Mouse (Mus musculus): Measurements from ENCODE around the gene Srbd1. TPM values are rescaled to one million over a fixed set of nuclear protein-coding genes. Genes with fewer than 3 reads are reported as not detected.

The Srbd1 gene
- total and polyA plus RNA-seq, 2 experiments from 2014 or later: 7.4 to 12.1 TPM

DNA sequence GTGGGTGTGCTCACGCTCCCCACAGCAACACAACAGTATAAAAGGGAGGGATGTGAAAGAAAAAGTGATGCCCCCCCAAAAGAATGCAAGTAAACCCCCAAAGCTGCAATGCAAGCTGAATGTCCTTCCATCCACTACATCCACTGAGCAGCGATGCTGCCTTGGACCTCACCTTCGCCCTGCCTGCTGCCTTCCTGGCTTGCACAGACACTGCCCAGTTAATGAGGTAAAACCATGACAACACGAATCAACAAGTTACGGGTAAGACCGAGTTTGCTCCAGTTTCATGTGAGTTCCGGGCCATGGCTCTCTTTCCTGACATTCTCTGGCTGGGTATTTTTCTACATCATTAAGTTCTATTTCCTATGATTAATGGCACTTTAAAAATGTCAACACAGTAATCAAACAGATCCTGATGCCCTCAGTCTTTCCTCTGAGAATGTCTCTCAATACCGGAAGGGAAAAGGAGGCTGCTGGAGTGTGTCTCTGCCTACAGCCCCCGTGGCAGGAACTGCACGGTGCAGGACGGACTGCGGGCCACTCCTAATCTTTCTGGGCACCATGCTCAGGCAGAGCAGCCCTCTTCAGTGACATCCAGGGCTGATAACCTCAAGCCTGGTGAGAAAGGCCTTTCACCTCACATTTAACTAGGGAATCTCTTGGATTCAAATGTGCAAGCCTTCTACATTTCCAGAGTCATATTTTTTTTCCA, 155.8 kb downstream of the Srbd1 start:
- WGBS: 85% methylated on average over 12 of the region's 12 CpGs
- no peak for ATAC-seq

DNA sequence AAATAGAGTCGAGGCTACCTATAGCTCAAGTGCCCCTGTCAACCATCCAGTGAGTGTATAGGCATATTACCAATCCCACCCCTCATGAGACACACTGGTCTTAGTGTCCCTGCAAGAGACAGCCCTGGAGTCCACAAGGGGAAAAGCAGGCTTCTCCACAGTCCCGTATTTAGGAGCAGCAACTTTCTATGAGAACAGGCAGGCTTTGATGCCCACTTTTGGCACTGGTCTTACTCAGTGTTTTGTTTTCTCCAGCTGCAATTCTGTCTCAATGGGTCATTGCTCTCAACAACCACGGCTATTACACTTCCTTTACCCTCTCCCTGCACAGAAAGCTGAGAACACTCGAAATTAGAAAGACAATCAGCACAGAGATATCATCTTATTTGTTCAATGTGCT, 157.4 kb downstream of the Srbd1 start:
- H3K36me3 ChIP-seq (ENCODE audit: insufficient read depth, low read length): no peaks in the 10 kb centered on the region
- ATAC-seq (no peak), DNase-seq (ENCODE audit: low spot score) (peak; percentile 7)
- 65% methylated on average over 4 of the region's 4 CpGs for WGBS
- no peaks in the 10 kb centered on the region for H3K9me3 ChIP-seq (ENCODE audit: low read length)
- no peak overlapping the region for H3K4me2 ChIP-seq (ENCODE audit: low read depth, low read length)
- H3K27me3 ChIP-seq (ENCODE audit: insufficient read depth, low read length): no peaks in the 10 kb centered on the region
- H3K27ac ChIP-seq: no peak overlapping the region
- H3K4me3 ChIP-seq (ENCODE audit: low read length): no peak overlapping the region
- no peak overlapping the region for H3K9ac ChIP-seq (replicated peaks; ENCODE audit: low read length)
- H3K4me1 ChIP-seq (ENCODE audit: insufficient read depth, low read length): no peaks in the 10 kb centered on the region
- TF ChIP-seq CTCF (IDR thresholded peaks at IDR 0.05; ENCODE audit: low read depth): no peak

More for the DNA sequence above, 155.8 kb downstream of the Srbd1 start:
- Histone ChIP-seq H3K4me1 (ENCODE audit: insufficient read depth, low read length) (no peaks in the 10 kb centered on the region), H3K36me3 (ENCODE audit: insufficient read depth, low read length) (no peaks in the 10 kb centered on the region), H3K27me3 (ENCODE audit: insufficient read depth, low read length) (no peaks in the 10 kb centered on the region), H3K4me2 (ENCODE audit: low read depth, low read length) (no peak overlapping the region), H3K9me3 (ENCODE audit: low read length) (no peaks in the 10 kb centered on the region), H3K4me3 (ENCODE audit: low read length) (no peak overlapping the region), H3K9ac (replicated peaks; ENCODE audit: low read length) (no peak overlapping the region), H3K27ac (no peak overlapping the region)
- DNase-seq (ENCODE audit: low spot score): no peak
- TF ChIP-seq CTCF (IDR thresholded peaks at IDR 0.05; ENCODE audit: low read depth): no peak

DNA sequence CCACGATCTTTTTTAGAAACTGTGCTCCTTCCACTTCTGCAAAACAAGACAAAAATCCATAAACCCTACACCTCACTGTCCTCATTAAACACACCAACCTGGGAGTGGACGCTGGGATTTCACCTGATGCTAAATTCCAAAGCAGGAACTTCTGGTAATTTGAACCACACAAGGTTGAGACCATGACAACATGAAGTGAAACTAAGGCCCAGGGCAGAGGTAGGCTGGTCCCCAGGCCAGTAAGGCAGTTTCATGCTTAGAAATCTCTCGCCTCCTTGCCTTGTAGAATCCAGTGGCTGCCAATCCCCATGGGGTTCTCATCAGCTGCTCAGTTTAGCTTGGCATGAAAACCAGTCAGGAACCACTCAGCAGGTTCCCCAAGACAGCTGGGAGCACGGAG, 158.4 kb downstream of the Srbd1 start:
- Histone ChIP-seq H3K36me3 (ENCODE audit: insufficient read depth, low read length) (no peaks in the 10 kb centered on the region), H3K4me1 (ENCODE audit: insufficient read depth, low read length) (no peaks in the 10 kb centered on the region), H3K27ac (no peak overlapping the region), H3K27me3 (ENCODE audit: insufficient read depth, low read length) (no peaks in the 10 kb centered on the region), H3K9ac (replicated peaks; ENCODE audit: low read length) (no peak overlapping the region), H3K4me3 (ENCODE audit: low read length) (no peak overlapping the region), H3K4me2 (ENCODE audit: low read depth, low read length) (no peak overlapping the region), H3K9me3 (ENCODE audit: low read length) (no peaks in the 10 kb centered on the region)
- DNase-seq (ENCODE audit: low spot score) (no peak), ATAC-seq (no peak)
- TF ChIP-seq CTCF (IDR thresholded peaks at IDR 0.05; ENCODE audit: low read depth): no peak
- 73% methylated on average over 4 of the region's 4 CpGs for WGBS

DNA sequence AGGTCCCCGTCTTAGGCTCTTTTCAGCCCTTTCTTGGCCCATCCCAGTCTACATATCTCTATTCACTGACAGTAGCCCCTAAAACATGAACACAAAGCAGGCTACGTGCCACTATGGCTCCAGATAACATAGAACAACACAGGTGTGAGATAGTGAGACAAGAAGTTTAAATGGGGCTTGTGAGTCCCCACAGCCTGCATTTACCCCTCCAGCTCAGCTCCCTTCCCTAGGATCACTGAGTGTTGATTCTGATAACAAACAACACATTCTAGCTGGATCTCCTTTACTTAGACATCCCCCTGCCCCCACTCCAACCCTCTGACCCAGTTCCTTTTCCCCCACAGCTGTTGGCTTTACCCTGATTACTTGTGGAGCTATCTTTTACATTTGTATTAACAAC, 158.8 kb downstream of the Srbd1 start:
- no peaks in the 10 kb centered on the region for H3K9me3 ChIP-seq (ENCODE audit: low read length)
- no peaks in the 10 kb centered on the region for H3K4me1 ChIP-seq (ENCODE audit: insufficient read depth, low read length)
- 94% methylated on average over 2 of the region's 2 CpGs for WGBS
- no peak overlapping the region for H3K27ac ChIP-seq
- no peak for DNase-seq (ENCODE audit: low spot score)
- no peak overlapping the region for H3K4me3 ChIP-seq (ENCODE audit: low read length)
- ATAC-seq: no peak
- no peak overlapping the region for H3K4me2 ChIP-seq (ENCODE audit: low read depth, low read length)
- H3K36me3 ChIP-seq (ENCODE audit: insufficient read depth, low read length): no peaks in the 10 kb centered on the region
- no peak overlapping the region for H3K9ac ChIP-seq (replicated peaks; ENCODE audit: low read length)
- no peaks in the 10 kb centered on the region for H3K27me3 ChIP-seq (ENCODE audit: insufficient read depth, low read length)
- TF ChIP-seq CTCF (IDR thresholded peaks at IDR 0.05; ENCODE audit: low read depth): no peak

DNA sequence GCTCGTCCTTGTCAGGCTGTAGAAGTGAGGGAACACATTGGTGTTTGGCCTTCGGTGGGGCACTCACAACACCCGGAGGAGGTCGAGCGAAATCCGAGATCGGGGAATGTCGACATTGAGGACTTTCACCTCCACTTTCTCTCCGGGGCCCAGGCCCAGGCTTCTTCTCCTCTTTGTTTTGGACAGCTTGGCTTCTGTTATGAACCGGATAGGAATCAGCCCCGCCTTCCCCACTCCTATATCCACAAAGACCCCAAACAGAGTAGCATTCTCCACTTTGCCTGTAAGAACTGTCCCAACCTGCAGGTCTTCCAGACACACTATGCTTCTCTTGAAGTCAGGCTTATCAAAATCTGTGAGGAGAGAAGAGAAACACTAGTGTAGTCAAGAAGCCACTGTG, 159.8 kb downstream of the Srbd1 start:
- Histone ChIP-seq H3K4me3 (ENCODE audit: low read length) (no peak overlapping the region), H3K9ac (replicated peaks; ENCODE audit: low read length) (no peak overlapping the region), H3K27ac (no peak overlapping the region), H3K4me1 (ENCODE audit: insufficient read depth, low read length) (no peaks in the 10 kb centered on the region), H3K36me3 (ENCODE audit: insufficient read depth, low read length) (no peaks in the 10 kb centered on the region), H3K9me3 (ENCODE audit: low read length) (no peaks in the 10 kb centered on the region), H3K4me2 (ENCODE audit: low read depth, low read length) (no peak overlapping the region), H3K27me3 (ENCODE audit: insufficient read depth, low read length) (no peaks in the 10 kb centered on the region)
- ATAC-seq (no peak), DNase-seq (ENCODE audit: low spot score) (no peak)
- 91% methylated on average over 11 of the region's 11 CpGs for WGBS
- no peak for TF ChIP-seq CTCF (IDR thresholded peaks at IDR 0.05; ENCODE audit: low read depth)

DNA sequence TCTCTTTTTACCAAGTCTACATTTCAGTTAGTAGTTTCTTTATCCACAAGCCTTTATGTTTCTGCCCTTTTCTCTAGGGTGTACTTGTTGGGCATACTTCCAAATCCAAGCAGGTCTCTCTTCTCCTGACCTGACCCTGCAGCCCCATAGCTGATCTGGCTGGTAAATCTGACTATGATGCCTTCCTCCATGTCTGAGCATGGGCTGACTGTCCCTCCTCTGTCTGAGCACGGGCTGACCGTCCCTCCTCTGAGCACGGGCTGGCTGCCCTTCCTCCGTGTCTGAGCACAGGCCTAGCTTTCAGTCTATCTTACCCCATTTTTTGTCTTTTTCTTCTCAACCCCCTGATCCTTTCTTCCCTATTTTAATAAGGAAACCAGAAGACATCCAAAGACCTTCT, 162.7 kb downstream of the Srbd1 start:
- Histone ChIP-seq H3K4me1 (ENCODE audit: insufficient read depth, low read length) (no peaks in the 10 kb centered on the region), H3K9me3 (ENCODE audit: low read length) (no peaks in the 10 kb centered on the region), H3K4me2 (ENCODE audit: low read depth, low read length) (no peak overlapping the region), H3K4me3 (ENCODE audit: low read length) (no peak overlapping the region), H3K27ac (no peak overlapping the region), H3K27me3 (ENCODE audit: insufficient read depth, low read length) (no peaks in the 10 kb centered on the region), H3K36me3 (ENCODE audit: insufficient read depth, low read length) (no peaks in the 10 kb centered on the region), H3K9ac (replicated peaks; ENCODE audit: low read length) (no peak overlapping the region)
- no peak for TF ChIP-seq CTCF (IDR thresholded peaks at IDR 0.05; ENCODE audit: low read depth)
- no peak for ATAC-seq
- 97% methylated on average over 4 of the region's 4 CpGs for WGBS
- no peak for DNase-seq (ENCODE audit: low spot score)

DNA sequence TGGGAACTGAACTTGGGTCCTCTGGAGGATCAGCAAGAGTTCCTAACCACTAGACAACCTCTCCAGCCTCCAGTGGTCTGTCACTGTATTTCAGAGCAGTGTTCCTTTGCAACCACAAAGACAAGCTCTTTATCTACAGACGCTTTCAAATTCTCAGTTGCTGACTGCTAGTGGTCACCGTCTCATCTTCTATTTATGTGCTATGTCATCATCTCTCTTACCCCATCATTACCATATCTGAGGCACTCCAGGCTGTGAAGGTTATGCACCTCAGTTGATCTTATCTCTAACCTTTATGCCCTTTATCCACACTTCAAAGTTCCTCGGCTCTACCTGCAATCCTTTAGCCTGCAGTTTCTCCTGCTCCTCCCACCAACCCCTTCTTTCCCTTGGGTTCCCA, 163.1 kb downstream of the Srbd1 start:
- TF ChIP-seq CTCF (IDR thresholded peaks at IDR 0.05; ENCODE audit: low read depth): no peak
- DNase-seq (ENCODE audit: low spot score): no peak
- no peak overlapping the region for H3K9ac ChIP-seq (replicated peaks; ENCODE audit: low read length)
- ATAC-seq: no peak
- no peaks in the 10 kb centered on the region for H3K36me3 ChIP-seq (ENCODE audit: insufficient read depth, low read length)
- 96% methylated on average over 3 of the region's 3 CpGs for WGBS
- no peaks in the 10 kb centered on the region for H3K4me1 ChIP-seq (ENCODE audit: insufficient read depth, low read length)
- H3K27ac ChIP-seq: no peak overlapping the region
- H3K9me3 ChIP-seq (ENCODE audit: low read length): no peaks in the 10 kb centered on the region
- no peak overlapping the region for H3K4me3 ChIP-seq (ENCODE audit: low read length)
- H3K27me3 ChIP-seq (ENCODE audit: insufficient read depth, low read length): no peaks in the 10 kb centered on the region
- H3K4me2 ChIP-seq (ENCODE audit: low read depth, low read length): no peak overlapping the region

Measured in hindbrain, postnatal 0 days (tissue).